Mouse (Mus musculus): ENCODE measurements around the gene Rhox13.

Rhox13 gene

GRCm38 (mm10) chrX:38120982-38121381 is at the start of gene Rhox13:
Gene Rhox13 (plus strand): TSS chrX:38121219.
- DNase-seq (ENCODE audit: low read depth, low spot score), result no peak

GRCm38 (mm10) chrX:38084226-38084625 is 36.8 kb upstream of the Rhox13 start:
- peak; percentile 55 for DNase-seq (ENCODE audit: low read depth, low spot score)

GRCm38 (mm10) chrX:38085041-38085440 is 36.0 kb upstream of the Rhox13 start, which contains the start of gene Rhox11:
Gene Rhox11 (minus strand): TSS chrX:38085141.
- no peak for DNase-seq (ENCODE audit: low read depth, low spot score)

- DNase-seq (ENCODE audit: low read depth, low spot score), result no peak
Measured at GRCm38 (mm10) chrX:38110807-38111206, 10.2 kb upstream of the Rhox13 start, which contains the start of gene Rhox12. Gene Rhox12 (minus strand): TSS chrX:38110907.

- peak; percentile 23 for DNase-seq (ENCODE audit: low read depth, low spot score)
Measured at GRCm38 (mm10) chrX:38121478-38121877, 459 bp downstream of the Rhox13 start.

GRCm38 (mm10) chrX:38159097-38159496 is 38.1 kb downstream of the Rhox13 start:
- DNase-seq (ENCODE audit: low read depth, low spot score), result no peak

- DNase-seq (ENCODE audit: low read depth, low spot score), result no peak
Measured at GRCm38 (mm10) chrX:38165315-38165714, 44.3 kb downstream of the Rhox13 start.

GRCm38 (mm10) chrX:38166064-38166463 is 45.0 kb downstream of the Rhox13 start:
- DNase-seq (ENCODE audit: low read depth, low spot score), result peak; percentile 60

GRCm38 (mm10) chrX:38166592-38166991 is 45.6 kb downstream of the Rhox13 start:
- no peak for DNase-seq (ENCODE audit: low read depth, low spot score)

Data from ES-CJ7 (cell line).